Mouse (Mus musculus) cerebellum, adult 11-12 months (tissue): Measurements from ENCODE around the gene Sp6.

Experiments used
- DNase-seq: peaks from one replicate; pipeline ENCODE4 v3.0.0; 2022

The Sp6 gene

GRCm38 (mm10) chr11:97013121-97013670 is at the start of gene Sp6:
Gene Sp6 (plus strand): TSS chr11:97013394.
- no peak for DNase-seq

DNA sequence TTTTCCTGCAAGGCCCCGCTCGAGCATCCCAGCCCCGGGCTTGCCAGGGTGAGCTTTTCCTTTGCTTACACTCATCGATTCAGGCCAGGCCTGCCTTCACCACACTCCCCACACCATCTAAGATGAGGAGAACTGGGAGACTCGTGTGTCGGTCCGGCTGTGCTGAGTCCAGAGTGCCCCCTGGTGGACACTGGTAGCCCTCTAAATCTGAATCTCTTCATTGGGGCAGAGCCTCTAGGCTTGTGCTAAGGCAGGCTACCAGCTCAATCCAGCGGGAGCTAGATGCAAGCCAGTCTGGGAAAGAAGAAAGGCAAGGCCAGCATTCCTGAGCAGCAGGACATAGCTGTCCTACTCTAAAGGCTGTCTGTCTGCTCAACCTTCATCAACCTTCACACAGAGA is 49.6 kb upstream of the Sp6 start:
- peak; percentile 87 for DNase-seq

- no peak for DNase-seq
Observed at GRCm38 (mm10) chr11:96966172-96966571, 47.0 kb upstream of the Sp6 start.

GRCm38 (mm10) chr11:96966914-96967543 is 46.2 kb upstream of the Sp6 start:
- no peak for DNase-seq

- DNase-seq, result no peak
Observed at GRCm38 (mm10) chr11:96967544-96968269, 45.5 kb upstream of the Sp6 start.

DNA sequence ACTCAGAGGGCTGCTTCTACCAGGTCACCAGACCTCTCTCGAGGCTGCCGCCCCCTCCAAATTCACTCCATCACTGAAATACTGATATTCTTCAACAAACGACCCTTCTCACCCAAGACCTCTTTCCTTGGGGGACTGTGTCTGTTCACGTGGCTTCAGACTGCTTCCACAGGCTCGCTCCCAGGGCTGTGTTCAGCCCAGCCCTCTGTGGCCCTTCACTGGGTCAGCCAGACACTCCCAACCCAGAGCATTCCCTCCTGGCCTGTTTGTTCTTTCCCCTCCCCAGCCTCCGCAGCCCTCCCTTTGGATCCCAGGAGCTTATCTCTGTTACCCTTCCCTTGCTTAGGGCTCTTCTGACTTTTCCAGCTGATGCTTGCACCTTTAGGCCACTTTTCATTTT is 44.7 kb upstream of the Sp6 start:
- no peak for DNase-seq

GRCm38 (mm10) chr11:96969280-96969722 is 43.9 kb upstream of the Sp6 start:
- DNase-seq, result peak; percentile 65

- peak; percentile 85 for DNase-seq
Observed at GRCm38 (mm10) chr11:96969746-96970145, 43.4 kb upstream of the Sp6 start.

DNA sequence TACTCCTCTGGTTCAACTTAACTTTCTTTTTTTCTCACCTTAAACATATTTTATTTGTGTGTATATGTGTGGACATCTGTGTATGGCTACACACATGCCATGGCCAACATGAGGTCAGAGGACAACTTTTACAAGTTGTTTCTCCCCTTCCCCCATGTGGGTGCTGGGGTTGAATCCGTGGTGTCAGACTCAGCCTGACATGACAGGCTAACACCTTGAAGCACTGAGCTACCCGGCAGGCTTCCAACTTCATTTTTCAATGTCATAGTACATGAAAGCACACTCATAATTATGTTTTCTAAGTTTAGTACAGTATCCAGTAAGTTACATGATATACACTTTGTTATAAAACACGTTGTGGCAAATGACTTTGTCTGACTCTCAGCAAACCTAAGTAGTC is 42.9 kb upstream of the Sp6 start:
- no peak for DNase-seq

GRCm38 (mm10) chr11:96972906-96973305 is 40.3 kb upstream of the Sp6 start:
- no peak for DNase-seq

DNA sequence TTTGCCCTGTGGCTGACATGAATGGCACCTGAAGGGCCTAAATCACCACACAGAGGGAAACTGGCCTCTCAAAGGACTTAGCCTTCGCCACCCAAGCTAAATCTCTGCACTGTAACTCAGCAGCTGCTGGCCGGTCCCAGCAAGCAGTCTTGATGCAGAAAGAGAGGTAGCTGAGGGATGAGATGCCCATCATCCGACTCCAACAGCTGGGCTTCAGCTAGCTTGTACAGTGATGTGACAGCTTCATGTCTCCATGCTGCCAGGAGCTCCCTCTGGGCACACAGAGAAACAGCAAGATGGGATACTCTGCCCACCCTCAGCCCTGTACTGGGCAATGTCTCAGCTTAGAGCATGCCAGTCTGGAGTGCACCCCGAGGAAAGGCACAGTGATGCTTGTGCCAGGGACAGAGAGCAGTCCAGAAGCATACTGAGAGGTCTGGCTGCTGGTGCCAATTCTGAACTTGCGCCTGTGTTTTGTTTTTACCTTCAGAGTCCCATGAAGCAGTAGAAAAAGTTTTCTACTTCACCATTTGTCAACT is 39.7 kb upstream of the Sp6 start:
- peak; percentile 85 for DNase-seq

GRCm38 (mm10) chr11:96974813-96975212 is 38.4 kb upstream of the Sp6 start:
- no peak for DNase-seq

DNA sequence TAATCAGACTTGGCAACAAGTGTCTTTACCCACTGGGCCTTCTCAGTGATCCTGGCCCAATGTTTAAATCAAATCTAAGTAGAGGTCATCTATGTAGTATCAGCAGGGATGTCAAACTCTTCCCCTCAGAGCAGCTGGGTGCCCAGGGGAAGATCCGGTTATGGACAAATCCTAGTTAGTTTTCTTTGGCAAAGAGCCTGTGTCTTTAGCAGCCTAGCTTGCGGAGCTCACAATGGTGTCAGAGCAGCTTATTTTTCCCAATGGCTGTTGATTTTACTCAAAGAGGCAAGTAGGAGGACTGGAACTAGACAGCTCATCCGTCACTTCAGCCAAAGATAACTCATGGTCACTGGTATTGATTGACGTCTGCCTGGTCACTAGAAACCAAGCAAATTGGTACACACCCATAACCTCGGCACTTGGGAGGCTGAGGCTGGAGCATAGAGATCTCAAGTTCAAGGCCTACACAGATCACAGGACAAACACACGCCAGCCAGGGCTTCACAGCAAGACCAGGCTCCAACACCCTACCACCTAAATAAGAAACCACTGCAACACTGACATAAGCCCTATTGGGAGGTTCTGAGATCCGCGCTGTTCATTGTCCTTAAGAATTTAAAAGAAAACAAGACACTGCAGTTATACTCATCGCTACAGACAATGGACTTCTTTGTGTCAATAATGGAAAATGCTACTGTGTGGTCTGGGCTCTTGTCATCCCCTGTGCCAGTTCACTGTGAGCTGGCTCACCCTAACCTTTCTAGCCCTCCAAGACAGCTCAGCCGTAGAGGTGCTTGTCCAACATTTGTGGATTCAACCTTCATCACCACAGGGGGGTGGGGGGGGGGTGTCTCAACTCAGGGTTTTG is 37.4 kb upstream of the Sp6 start:
- no peak for DNase-seq

GRCm38 (mm10) chr11:96976379-96976687 is 36.9 kb upstream of the Sp6 start:
- no peak for DNase-seq

- peak; percentile 88 for DNase-seq
Observed at GRCm38 (mm10) chr11:96976911-96977591, 36.1 kb upstream of the Sp6 start.

- DNase-seq, result peak; percentile 100
Observed at GRCm38 (mm10) chr11:96977606-96978400, 35.4 kb upstream of the Sp6 start.

- DNase-seq, result peak; percentile 67
Observed at GRCm38 (mm10) chr11:96978401-96979246, 34.6 kb upstream of the Sp6 start.

- DNase-seq, result no peak
Observed at GRCm38 (mm10) chr11:96979329-96979728, 33.9 kb upstream of the Sp6 start.

- no peak for DNase-seq
Observed at GRCm38 (mm10) chr11:96980021-96980420, 33.2 kb upstream of the Sp6 start.

- peak; percentile 55 for DNase-seq
Observed at GRCm38 (mm10) chr11:96981461-96981860, 31.7 kb upstream of the Sp6 start.

GRCm38 (mm10) chr11:96982355-96982754 is 30.8 kb upstream of the Sp6 start:
- DNase-seq, result peak; percentile 88
